ENCODE assay signal across 9 mouse cellular contexts in the genomic region with DNA sequence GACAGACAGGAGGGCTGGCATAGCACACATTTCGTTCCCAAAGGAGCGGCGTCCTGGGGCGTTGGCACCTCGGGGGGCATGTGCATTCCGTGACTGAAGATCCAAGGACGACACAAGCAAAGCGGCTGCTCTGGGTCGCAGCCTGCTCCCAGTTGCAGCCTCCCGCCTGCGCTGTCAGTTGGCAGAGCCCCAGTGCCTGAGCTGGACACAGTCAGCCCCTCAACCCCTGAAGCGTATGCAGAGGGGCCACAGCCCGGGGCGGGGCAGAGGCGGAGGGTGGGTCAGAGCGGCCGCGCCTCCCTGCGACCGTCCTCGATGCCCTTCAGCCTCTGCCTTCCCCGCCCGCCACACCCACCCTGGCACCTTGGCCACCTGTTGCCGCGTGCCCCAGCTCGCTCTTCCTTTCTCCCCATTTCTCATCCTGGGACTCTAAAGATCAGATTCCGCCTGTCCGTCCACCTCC. TPM values are rescaled to one million over a fixed set of nuclear protein-coding genes. Genes with fewer than 3 reads are reported as not detected.
A peak's percentile ranks its signal among the peaks of the same experiment; 100 is the strongest.
DNase-seq lines count a peak whose midpoint lies in the region; ATAC-seq and TF ChIP-seq lines count a peak whose summit lies in the region.
"Had no signal": no experiment of that assay in that cellular context is flagged by ENCODE, and none has a peak within 500 bp of the region (broad histone marks: within the 10 kb centered on the region; RNA-seq: fewer than 3 reads in every experiment).

A gene (plus strand): TSS at position 413 of the 463 bp plus-strand sequence.

- H3K4me1 ChIP-seq in embryonic facial prominence, embryonic 10.5 days: peaks cover 17% of the 10 kb centered on the region
- H3K4me1 ChIP-seq in heart, postnatal 0 days (ENCODE audit: control insufficient read depth, insufficient read depth): peaks cover 3% of the 10 kb centered on the region; the same call in 1 of the 2 replicates
- peaks cover 17% of the 10 kb centered on the region for H3K4me1 ChIP-seq in limb, embryonic 10.5 days
- peaks cover 19% of the 10 kb centered on the region for H3K4me1 ChIP-seq in olfactory bulb, adult 2 months (ENCODE audit: control insufficient read depth, insufficient read depth, low read length)

- H3K27ac ChIP-seq in left cerebral cortex, adult 2 months: peak within 1 kb of the TSS; percentile 63
- H3K27ac ChIP-seq in embryonic facial prominence, embryonic 10.5 days (replicated peaks): peak within 1 kb of the TSS; percentile 49
- peak within 1 kb of the TSS; percentile 99 for H3K27ac ChIP-seq in heart, postnatal 0 days (ENCODE audit: low read depth)
- peak within 1 kb of the TSS; percentile 72 for H3K27ac ChIP-seq in limb, embryonic 10.5 days
- 0 out of 2 replicates have a peak within 1 kb of the TSS, but pooled peaks have one; percentile 50 for H3K27ac ChIP-seq in olfactory bulb, adult 2 months (ENCODE audit: insufficient read depth, low read depth, low read length)

- WGBS in embryonic facial prominence, embryonic 10.5 days: 3% methylated on average over 28 of the region's 28 CpGs
- WGBS in heart, postnatal 0 days: under 1% methylated on average over 28 of the region's 28 CpGs
- WGBS in limb, embryonic 10.5 days: 4% methylated on average over 28 of the region's 28 CpGs
- WGBS in olfactory bulb, adult 2 months: 2% methylated on average over 28 of the region's 28 CpGs

- TF ChIP-seq EP300 in heart, postnatal 0 days (IDR thresholded peaks at IDR 0.05; ENCODE audit: low read depth): no peak

- peaks cover 86% of the 10 kb centered on the region for H3K27me3 ChIP-seq in embryonic facial prominence, embryonic 10.5 days (replicated peaks; ENCODE audit: low read depth, poor library complexity, severe bottlenecking)
- H3K27me3 ChIP-seq in heart, postnatal 0 days (ENCODE audit: control insufficient read depth, insufficient read depth, low read length): no peaks in the 10 kb centered on the region
- peaks cover 86% of the 10 kb centered on the region for H3K27me3 ChIP-seq in limb, embryonic 10.5 days (ENCODE audit: low read depth, poor library complexity, severe bottlenecking)

- intact Hi-C loops in left cerebral cortex, adult 2 months (cut with DNase I): loop anchor here (5.0 kb wide), 1 partner anchor 78 kb away; a partner anchor contains a TSS
- intact Hi-C loops in left cerebral cortex, postnatal 36 days (cut with DNase I): no loop called here

- TF ChIP-seq CTCF in left cerebral cortex, adult 2 months (IDR thresholded peaks at IDR 0.05): no peak
- TF ChIP-seq CTCF in heart, postnatal 0 days (IDR thresholded peaks at IDR 0.05; ENCODE audit: low read depth): no peak
- TF ChIP-seq CTCF in olfactory bulb, adult 2 months (IDR thresholded peaks at IDR 0.05; ENCODE audit: insufficient read depth, low read depth, low read length): no peak

- peak within 1 kb of the TSS; percentile 85 for H3K4me2 ChIP-seq in heart, postnatal 0 days (ENCODE audit: low read depth, low read length)

- no peak for TF ChIP-seq POLR2A in olfactory bulb, adult 2 months (IDR thresholded peaks at IDR 0.05; ENCODE audit: insufficient read depth, low read depth, low read length)

- H3K36me3 ChIP-seq in embryonic facial prominence, embryonic 10.5 days (replicated peaks): no peaks in the 10 kb centered on the region
- no peaks in the 10 kb centered on the region for H3K36me3 ChIP-seq in heart, postnatal 0 days (replicated peaks; ENCODE audit: control insufficient read depth, insufficient read depth, low read length)
- H3K36me3 ChIP-seq in limb, embryonic 10.5 days: no peaks in the 10 kb centered on the region

- ATAC-seq in heart, postnatal 0 days (ENCODE audit: insufficient read depth, low read depth): peak; percentile 82

- H3K9ac ChIP-seq in heart, postnatal 0 days (replicated peaks; ENCODE audit: low read depth, low read length): peak within 1 kb of the TSS; percentile 89

- no peaks in the 10 kb centered on the region for H3K9me3 ChIP-seq in embryonic facial prominence, embryonic 10.5 days
- no peaks in the 10 kb centered on the region for H3K9me3 ChIP-seq in heart, postnatal 0 days (replicated peaks; ENCODE audit: control insufficient read depth, low read length)
- H3K9me3 ChIP-seq in limb, embryonic 10.5 days (replicated peaks): no peaks in the 10 kb centered on the region

- peak within 1 kb of the TSS; percentile 53 for H3K4me3 ChIP-seq in left cerebral cortex, adult 2 months
- H3K4me3 ChIP-seq in embryonic facial prominence, embryonic 10.5 days: peak within 1 kb of the TSS; percentile 83
- H3K4me3 ChIP-seq in heart, postnatal 0 days (ENCODE audit: low read depth, low read length): peak within 1 kb of the TSS; percentile 75
- H3K4me3 ChIP-seq in limb, embryonic 10.5 days: peak within 1 kb of the TSS; percentile 81
- peak within 1 kb of the TSS; percentile 50 for H3K4me3 ChIP-seq in olfactory bulb, adult 2 months (ENCODE audit: insufficient read depth, low read depth, low read length)

- no peak for DNase-seq in left cerebral cortex, adult 2 months (ENCODE audit: extremely low spot score in 1 of 2, low spot score in 2 of 2)
- DNase-seq in left cerebral cortex, postnatal 36 days (ENCODE audit: low spot score in 2 of 2): no peak
- DNase-seq in embryonic facial prominence, embryonic 10.5 days (ENCODE audit: low spot score): no peak
- peak; percentile 79 for DNase-seq in heart, postnatal 0 days (ENCODE audit: low spot score)
- no peak for DNase-seq in limb, embryonic 10.5 days (ENCODE audit: low spot score)
- DNase-seq in c-Kit-positive CD71-positive TER-119-positive erythroid progenitor cells, embryonic 14.5 days (ENCODE audit: low spot score): no peak
- no peak for DNase-seq in spleen, postnatal 4 days (ENCODE audit: low spot score in 2 of 2)

RNA-seq across cellular contexts. Expression of the gene that starts here (rescaled TPM):
- total RNA-seq in left cerebral cortex, adult 2 months (2021): 1 to 10 TPM; 3.6 TPM
- 1 to 10 TPM; 4.6 to 4.9 TPM for total RNA-seq in left cerebral cortex, postnatal 36 days (2021)
- polyA plus RNA-seq in embryonic facial prominence, embryonic 10.5 days (2016; fragmentation: Nextera tagmentation; extraction: Ambion mirVana): 0.29 and 0.75 TPM in 2 replicates
- total RNA-seq in heart, postnatal 0 days (2014; rRNA removed; ENCODE audit: low replicate concordance): 11.6 and 18.5 TPM in 2 replicates
- polyA plus RNA-seq in heart, postnatal 0 days (2015; fragmentation: Nextera tagmentation; extraction: Ambion mirVana): 31.4 and 33.4 TPM in 2 replicates
- polyA plus RNA-seq in limb, embryonic 10.5 days (2016; fragmentation: Nextera tagmentation; extraction: Ambion mirVana): 0.16 and 0.45 TPM in 2 replicates
- not detected in 2 replicates for polyA plus RNA-seq in olfactory bulb, adult 2 months (2012; ENCODE audit: insufficient read depth, insufficient read length, low replicate concordance, missing spikeins)
- total RNA-seq: neutrophil, adult 5-6 weeks had no signal

Comparison
In these comparisons a context has a peak if more than half of its experiments do, and no peak if none do; other contexts are left out.
1. RNA of the gene that starts here (polyA plus RNA-seq): 31.4 to 33.4 TPM in heart, postnatal 0 days; 0.29 to 0.75 TPM in embryonic facial prominence, embryonic 10.5 days, 0.16 to 0.45 TPM in limb, embryonic 10.5 days and not detected in olfactory bulb, adult 2 months; every median in the first group is over 10 times any median in the second.
2. H3K27ac ChIP-seq: peak in every context shown above with its lines; median percentile 99 in heart, postnatal 0 days; 72 in limb, embryonic 10.5 days; 63 in left cerebral cortex, adult 2 months; 50 in olfactory bulb, adult 2 months; 49 in embryonic facial prominence, embryonic 10.5 days.
3. Peak in every context shown above with its lines, with median percentiles within 50 percentile points of each other: H3K4me3 ChIP-seq.